Mouse (Mus musculus) Patski (cell line): ENCODE data around the gene Mcm9. TPM values are rescaled to one million over a fixed set of nuclear protein-coding genes. Genes with fewer than 3 reads are reported as not detected.

ENCODE experiments used
- ATAC-seq: fragments of 100-300 bp; one replicate; pipeline ENCODE4 v1.8.0; 2021
- CTCF ChIA-PET: fragments of 350-600 bp; sonication (Branson Sonifier 250); formaldehyde crosslinking; loops from one replicate; lab custom pipeline; 2022; ENCODE audit warnings: inconsistent platforms; lab: Charles Lee
- POLR2A ChIA-PET: fragments of 350-600 bp; sonication (Branson Sonifier 250); formaldehyde crosslinking; loops from one replicate; lab custom pipeline; 2022; ENCODE audit warnings: antibody characterized with exemption, inconsistent platforms; lab: Charles Lee
- DNase-seq: peaks from one replicate; pipeline ENCODE4 v3.0.0-alpha.2; 2011; ENCODE audit warnings: low read depth, low spot score
- H3K27me3 ChIP-seq: fragments of 371-371 bp; one replicate; pipeline ENCODE4 v1.5.1; 2021
- CTCF ChIP-seq: fragments of 100-300 bp; IDR thresholded peaks from one replicate; pipeline ENCODE4 v1.5.1; 2021
- in situ Hi-C: fragments of 300-500 bp; cut with MboI; formaldehyde crosslinking; loops from 3 replicates; pipeline ENCODE4 v1.11.1; 2018; ENCODE audit warnings: low pct_unique_long_range_greater_than_20kb, mixed read lengths
- polyA plus RNA-seq: library from polyadenylated mRNA; unstranded; gene quantifications from one replicate; pipeline ENCODE4 v1.2.3, GENCODE M21; 2021

The Mcm9 gene
- polyA plus RNA-seq, 1 experiment from 2014 or later = 8.8 TPM

DNA sequence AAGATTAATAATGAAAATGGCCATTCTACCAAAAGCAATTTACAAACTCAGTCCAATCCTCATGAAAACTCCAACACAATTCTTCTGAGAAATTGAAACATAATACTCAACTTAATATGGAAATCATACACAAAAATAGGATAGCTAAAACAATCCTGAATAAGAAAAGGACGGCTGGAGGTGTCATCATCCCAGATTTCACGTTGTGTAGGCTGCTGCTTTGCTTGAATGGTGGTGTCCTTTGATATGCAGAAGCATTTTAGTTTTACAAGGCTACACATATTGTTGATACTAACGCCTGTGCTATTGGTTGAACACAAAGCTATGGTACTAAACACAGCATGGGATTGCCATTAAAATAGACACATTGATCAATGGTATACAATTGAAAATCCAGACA, 44.5 kb downstream of the Mcm9 start:
- DNase-seq (no peak), ATAC-seq (no peak)
- H3K27me3 ChIP-seq = no peaks in the 10 kb centered on the region
- ChIA-PET POLR2A (no interaction called here), CTCF (interaction anchor here (1.0 kb wide), 1 partner anchor 28 kb away, joined by 3 read pairs; no protein-coding TSS in a partner anchor)
- in situ Hi-C loops = no loop called here
- no peak for TF ChIP-seq CTCF

DNA sequence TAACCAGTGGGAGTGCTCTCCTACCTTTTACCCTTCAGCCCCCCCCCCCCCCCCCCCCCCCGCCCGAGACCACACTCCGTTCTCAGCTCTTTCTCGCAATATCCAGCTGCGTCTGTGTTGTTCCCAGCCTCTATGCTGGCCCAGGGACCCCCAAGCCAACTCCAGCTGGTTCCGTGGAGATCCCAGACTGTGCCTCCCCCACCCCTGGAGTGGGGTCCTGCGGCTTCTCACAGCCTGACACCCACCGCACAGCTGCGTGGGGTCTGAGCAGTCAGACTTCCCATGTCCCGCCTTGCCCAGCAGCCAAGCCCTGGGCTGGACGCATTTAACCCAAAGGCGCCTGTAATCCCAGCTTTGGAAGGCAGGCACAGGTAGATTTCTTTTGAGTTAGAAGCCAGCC, 49.2 kb downstream of the Mcm9 start:
- DNase-seq = no peak
- CTCF ChIA-PET = interaction anchor here (1.2 to 1.6 kb wide), 2 partner anchors 13 to 14 kb away, joined by 5 read pairs; no protein-coding TSS in a partner anchor

DNA sequence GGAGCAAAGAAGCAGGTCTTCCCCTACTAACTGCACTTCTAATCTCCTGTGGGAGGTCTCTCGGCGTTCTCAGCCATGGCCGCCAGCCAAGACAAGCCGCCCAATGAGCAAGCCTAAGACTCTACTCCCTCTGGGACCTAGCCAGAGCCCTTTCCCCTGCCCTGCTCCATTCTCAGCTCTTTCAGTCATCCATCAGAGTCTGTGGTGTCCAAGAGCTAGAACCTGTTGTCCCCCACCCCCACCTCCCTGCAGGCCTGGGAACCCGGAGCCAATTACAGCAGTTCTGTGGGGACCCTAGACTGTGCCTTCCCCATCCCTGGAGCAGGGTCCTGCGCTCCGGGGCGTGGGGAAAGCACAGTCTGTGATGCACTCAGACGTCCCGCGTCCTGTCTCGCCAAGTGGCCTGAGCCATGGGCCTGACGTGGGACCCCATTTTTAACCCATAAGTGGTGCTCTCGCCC, 49.6 kb downstream of the Mcm9 start:
- in situ Hi-C loops = no loop called here
- TF ChIP-seq CTCF = no peak
- ChIA-PET POLR2A (interaction anchor here (1.1 kb wide), 1 partner anchor 20 kb away, joined by 3 read pairs; no protein-coding TSS in a partner anchor), CTCF (interaction anchor here (1.2 to 1.6 kb wide), 3 partner anchors 11 to 32 kb away, joined by 3 to 5 read pairs (median 3); no protein-coding TSS in a partner anchor)
- no peak for ATAC-seq
- H3K27me3 ChIP-seq = no peaks in the 10 kb centered on the region
- no peak for DNase-seq

More for the DNA sequence above, 49.2 kb downstream of the Mcm9 start:
- no peak for TF ChIP-seq CTCF
- H3K27me3 ChIP-seq = no peaks in the 10 kb centered on the region
- in situ Hi-C loops = no loop called here
- no peak for ATAC-seq
- POLR2A ChIA-PET = no interaction called here

DNA sequence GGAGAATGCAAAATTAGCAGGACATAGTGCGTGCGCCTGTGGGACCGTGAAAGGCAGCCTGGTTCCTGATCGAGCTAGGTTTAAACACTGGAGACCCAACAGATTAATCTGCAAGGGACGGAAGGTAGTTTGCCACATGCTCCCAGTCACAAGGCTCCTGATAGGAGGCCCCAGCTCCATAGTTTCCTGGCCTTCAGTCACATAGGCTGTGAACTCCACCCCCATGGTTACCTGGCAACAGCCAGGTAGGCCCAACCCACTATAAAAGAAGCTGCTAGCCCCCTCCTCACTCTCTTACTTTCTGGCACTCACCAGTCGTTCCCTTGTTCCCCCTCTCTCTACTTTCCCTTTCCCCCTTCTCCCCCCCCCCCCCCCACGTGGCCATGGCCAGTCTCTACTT, 50.1 kb downstream of the Mcm9 start:
- ATAC-seq (no peak), DNase-seq (no peak)
- in situ Hi-C loops = no loop called here
- CTCF ChIA-PET = interaction anchor here (1.2 to 1.6 kb wide), 3 partner anchors 11 to 32 kb away, joined by 3 to 5 read pairs (median 3); no protein-coding TSS in a partner anchor
- POLR2A ChIA-PET = interaction anchor here (1.1 kb wide), 1 partner anchor 20 kb away, joined by 3 read pairs; no protein-coding TSS in a partner anchor
- no peak for TF ChIP-seq CTCF
- no peaks in the 10 kb centered on the region for H3K27me3 ChIP-seq

DNA sequence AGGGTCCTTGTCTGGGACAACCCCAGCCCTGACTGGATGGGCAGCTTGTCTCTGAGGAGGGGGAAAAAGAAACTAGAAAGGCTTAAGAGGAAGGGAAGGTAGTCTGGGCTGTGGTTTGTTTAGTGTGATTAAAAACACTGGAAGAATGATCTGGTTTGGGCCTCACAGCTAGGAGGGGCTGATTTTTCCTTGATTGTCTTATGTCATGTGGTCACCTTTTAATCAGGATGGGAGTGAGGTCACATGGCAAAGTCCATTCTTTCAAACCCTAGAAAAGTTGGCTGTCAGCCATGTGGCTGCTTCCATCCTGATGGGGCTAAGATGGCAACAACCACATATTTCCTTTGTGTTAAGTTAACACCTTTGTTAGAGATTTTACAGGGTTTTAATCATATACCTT, 61.7 kb downstream of the Mcm9 start:
- CTCF ChIA-PET = interaction anchor here (1.3 kb wide), 2 partner anchors 13 to 22 kb away, joined by 3 to 5 read pairs; no protein-coding TSS in a partner anchor
- ATAC-seq = no peak
- no peak for DNase-seq
- TF ChIP-seq CTCF = no peak
- POLR2A ChIA-PET = no interaction called here
- no peaks in the 10 kb centered on the region for H3K27me3 ChIP-seq
- in situ Hi-C loops = no loop called here

DNA sequence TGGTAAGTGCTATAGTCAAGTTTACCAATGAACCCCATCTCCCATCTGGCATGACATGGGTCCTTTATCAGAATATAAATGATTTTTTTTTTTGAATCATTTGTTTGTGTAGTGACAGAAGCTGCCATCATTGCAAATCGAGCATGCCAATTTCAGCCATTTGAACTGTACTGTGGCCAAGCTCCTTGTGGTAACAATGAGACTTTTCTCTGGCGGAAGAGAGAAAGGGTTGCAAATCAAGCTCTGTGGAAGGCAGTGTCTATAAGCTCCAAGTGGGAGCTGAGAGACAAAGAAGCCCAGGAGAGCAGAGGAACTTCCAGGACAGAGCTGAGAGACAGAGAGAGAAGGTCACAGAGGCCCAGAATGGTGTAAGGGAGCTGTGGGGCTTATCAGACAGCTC, 64.7 kb downstream of the Mcm9 start:
- H3K27me3 ChIP-seq = no peaks in the 10 kb centered on the region
- in situ Hi-C loops = no loop called here
- no peak for TF ChIP-seq CTCF
- no peak for DNase-seq
- no peak for ATAC-seq
- ChIA-PET POLR2A (no interaction called here), CTCF (interaction anchor here (1.0 to 1.5 kb wide), 2 partner anchors 9 to 33 kb away, joined by 3 read pairs; no protein-coding TSS in a partner anchor)

DNA sequence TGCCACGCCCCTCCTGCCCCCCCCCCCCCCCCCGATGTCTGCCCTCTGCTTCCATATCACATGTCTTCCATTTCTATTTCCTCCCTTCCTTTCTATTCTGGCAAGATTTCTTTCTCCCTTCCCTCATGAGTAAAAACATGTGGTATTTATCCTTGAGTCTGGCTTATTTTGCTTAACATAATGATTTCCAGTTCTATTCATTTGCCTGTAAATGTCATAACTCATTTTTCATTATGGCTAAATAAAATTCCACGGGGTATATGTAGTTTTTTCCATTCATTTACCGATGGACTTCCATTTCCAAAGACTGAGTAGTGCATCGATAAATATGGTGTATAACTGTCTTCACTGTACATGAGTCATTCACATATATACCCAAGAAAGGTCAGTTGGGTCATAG, 68.2 kb downstream of the Mcm9 start:
- no peaks in the 10 kb centered on the region for H3K27me3 ChIP-seq
- TF ChIP-seq CTCF = no peak
- in situ Hi-C loops = no loop called here
- ChIA-PET POLR2A (no interaction called here), CTCF (no interaction called here)
- DNase-seq (no peak), ATAC-seq (no peak)

DNA sequence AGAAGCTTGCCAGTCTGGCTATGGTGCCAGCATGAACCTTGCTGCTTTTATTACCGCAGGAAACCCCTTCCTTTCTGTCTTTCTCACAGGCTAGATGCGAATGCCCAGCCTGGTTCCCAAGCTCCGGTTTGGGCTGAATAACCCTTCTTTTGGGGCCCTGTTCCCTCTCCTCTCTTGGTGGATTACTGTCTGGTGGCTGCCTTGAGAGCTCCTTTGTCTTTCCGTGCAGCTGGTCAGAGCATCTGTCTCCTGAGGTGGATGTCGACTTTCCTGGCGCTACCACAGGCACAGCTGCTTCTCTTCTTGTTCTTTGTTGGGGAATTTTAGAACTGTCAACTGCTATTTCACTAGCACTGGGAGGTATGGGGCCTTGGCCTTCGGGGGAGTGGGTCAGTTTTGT, 92.6 kb downstream of the Mcm9 start:
- TF ChIP-seq CTCF = no peak
- no peaks in the 10 kb centered on the region for H3K27me3 ChIP-seq
- DNase-seq (no peak), ATAC-seq (no peak)
- ChIA-PET POLR2A (no interaction called here), CTCF (no interaction called here)
- in situ Hi-C loops = no loop called here

DNA sequence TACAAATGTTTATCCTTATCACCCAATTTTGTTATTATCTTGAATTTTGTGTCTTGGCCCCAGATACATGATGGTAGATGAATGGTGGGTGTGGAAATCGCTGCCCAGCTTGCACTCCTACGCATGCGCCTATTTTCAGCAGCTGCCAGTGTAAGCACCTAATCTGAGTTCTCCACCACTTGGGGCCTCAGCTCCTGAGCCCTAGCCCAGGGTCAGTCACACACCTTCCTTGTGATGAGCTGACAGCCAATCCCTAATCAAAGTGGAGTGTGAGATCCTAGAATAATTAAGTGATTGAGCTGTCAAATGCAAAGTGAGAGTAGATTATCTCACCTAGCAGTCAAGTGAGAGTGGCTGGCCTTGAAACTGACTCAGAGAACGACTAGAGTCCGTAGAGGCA, 97.9 kb downstream of the Mcm9 start:
- DNase-seq (no peak), ATAC-seq (no peak)
- in situ Hi-C loops = no loop called here
- POLR2A ChIA-PET = no interaction called here
- CTCF ChIA-PET = no interaction called here
- TF ChIP-seq CTCF = no peak
- H3K27me3 ChIP-seq = no peaks in the 10 kb centered on the region

DNA sequence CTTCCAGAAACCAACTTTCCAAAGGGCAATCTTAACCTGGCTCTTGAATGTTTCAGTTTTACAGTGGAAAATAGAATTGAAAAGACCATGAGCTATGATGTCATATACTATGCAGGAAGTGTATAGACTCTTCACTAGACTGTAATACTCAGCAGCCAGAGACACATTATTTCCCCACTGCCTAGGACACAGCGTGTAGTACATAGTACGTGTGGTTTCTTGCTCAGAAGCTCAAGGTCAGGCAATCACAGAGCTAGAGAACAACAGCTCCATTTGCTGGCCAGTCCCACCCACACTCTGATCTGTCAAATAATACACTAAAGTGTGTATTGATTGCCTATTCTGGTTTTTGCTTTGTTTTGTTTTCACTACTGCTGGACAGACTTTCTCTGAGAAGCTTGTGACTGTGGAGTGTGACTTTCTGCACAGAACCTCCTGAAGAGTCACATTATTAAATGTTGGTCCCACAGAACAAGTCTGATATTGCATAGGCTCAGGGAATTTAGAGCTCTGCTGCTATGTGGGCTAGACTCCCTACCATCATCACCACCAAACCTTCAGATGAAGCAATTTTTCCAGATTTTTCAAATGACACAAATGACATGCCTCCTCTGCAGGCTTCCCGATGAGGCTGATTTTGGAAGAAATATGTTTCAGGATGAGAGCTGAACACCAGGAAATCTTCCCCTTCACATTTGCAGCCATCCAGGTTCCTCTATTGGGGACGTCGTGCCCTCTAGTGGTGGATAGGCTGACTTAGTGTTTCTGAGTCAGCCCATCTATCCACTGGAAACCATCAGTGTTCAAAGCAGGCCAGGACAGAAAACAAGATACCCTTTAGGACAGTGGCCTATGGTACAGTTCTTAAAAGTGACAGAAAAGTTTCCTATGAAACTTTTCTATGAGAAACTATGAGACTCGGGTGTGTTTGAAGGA, 102.1 kb downstream of the Mcm9 start:
- POLR2A ChIA-PET = no interaction called here
- no peaks in the 10 kb centered on the region for H3K27me3 ChIP-seq
- TF ChIP-seq CTCF = peak; percentile 88
- DNase-seq (no peak), ATAC-seq (peak; percentile 86)
- in situ Hi-C loops = loop anchor here (10.0 kb wide), 1 partner anchor 443 kb away; no protein-coding TSS in a partner anchor
- CTCF ChIA-PET = interaction anchor here (0.8 to 5.7 kb wide), 8 partner anchors 8 to 181 kb away, joined by 3 to 88 read pairs (median 4); no protein-coding TSS in a partner anchor
